Mouse (Mus musculus): ENCODE results near the gene Btnl1. TPM values are rescaled to one million over a fixed set of nuclear protein-coding genes. Genes with fewer than 3 reads are reported as not detected.

Gene Btnl1
- polyA plus RNA-seq, 1 experiment from 2014 or later = not detected

DNA sequence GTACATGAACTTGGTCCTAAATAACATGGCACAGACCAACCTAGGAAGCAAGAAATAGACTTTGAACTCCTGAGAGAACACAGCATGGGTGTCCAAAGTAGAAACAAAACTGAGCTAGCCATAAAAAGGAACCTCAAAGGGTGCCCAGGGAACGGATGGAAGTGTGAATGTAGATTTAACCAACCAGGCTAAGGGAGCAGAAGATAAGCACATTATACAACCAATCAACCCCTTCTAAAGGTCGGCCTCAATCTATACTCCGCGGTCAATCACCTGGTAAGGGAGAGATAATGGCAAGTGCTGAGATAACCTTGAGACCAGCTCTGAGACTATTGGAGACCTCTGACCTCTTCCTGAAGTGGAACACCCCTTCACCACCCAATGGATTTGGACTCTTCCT, 6.4 kb upstream of the Btnl1 start:
- H3K4me3 ChIP-seq (ENCODE audit: inconsistent target) = no peak overlapping the region
- WGBS (ENCODE audit: missing documents) = 77% methylated on average over 4 of the region's 4 CpGs
- no peak overlapping the region for H3K27ac ChIP-seq
- no peaks in the 10 kb centered on the region for H3K36me3 ChIP-seq (ENCODE audit: inconsistent target)
- H3K79me2 ChIP-seq (ENCODE audit: inconsistent target) = no peaks in the 10 kb centered on the region

DNA sequence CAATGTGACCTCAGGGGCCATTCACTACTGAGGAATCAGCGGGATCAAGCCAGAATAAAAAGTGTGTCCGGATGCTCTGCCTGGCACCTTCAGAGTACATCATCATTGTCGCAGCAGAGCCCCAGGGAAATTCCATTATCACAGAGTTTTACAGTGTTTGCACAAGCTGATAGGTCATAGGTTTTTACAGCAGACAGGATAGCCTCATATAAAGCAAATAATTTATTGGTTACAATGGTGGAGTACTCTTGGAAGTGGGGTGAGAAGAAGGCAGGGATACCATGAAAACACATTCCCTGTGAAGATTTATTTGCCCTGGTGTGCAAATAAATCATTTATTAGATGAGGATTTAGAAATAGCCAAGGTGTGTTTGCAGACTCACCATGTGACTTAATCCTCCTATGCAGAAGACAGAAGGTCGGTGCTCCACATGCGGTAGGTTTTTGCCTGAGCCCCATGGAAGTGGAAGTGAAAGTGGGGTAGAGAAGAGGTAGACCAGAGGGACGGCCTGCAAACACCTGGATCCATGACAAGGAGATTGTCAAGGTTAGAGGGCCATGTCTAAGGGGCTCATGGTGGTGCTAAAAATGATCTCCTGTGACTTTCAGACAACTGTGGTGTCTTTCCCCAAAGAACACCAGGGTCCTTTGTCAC, 3.8 kb upstream of the Btnl1 start:
- Histone ChIP-seq H3K36me3 (ENCODE audit: inconsistent target) (no peaks in the 10 kb centered on the region), H3K27ac (no peak overlapping the region), H3K79me2 (ENCODE audit: inconsistent target) (no peaks in the 10 kb centered on the region), H3K4me3 (ENCODE audit: inconsistent target) (no peak overlapping the region)
- 87% methylated on average over 6 of the region's 6 CpGs for WGBS (ENCODE audit: missing documents)

DNA sequence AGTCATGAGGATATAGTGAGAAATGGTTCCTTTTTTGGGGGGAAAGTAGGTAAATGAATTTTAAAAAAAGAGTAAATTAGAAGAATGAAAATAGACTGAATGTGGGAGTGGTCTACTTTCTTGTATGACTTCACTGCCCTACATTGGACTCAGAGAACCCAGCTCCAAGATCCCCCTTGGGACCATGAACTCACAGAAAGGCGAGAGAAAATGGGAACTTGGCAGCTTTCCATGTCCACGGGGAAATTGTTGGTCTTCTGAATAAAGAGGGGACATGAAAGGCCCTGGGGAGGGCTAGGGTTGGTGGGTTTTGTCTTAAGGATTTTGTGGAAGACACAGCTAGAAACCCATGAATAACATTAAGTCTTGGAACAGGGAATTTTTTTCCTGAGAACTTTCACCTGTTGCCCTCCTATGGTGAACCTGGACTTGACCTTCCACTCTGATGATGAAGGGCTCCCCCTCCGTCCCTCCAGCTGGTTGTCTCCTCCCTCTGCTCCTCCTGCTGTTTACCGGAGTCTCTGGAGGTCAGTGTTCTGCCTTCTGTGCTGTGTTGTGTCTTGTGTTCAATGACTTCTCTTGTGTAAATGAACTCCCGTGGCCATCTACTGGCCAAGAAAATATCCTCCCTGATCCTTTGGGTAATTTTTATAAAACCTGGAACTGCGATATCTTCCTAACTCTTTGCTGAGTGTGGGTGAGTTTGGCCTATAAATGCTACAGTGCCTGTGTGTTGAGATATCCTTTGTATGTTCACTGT, 698 bp downstream of the Btnl1 start:
- no peak overlapping the region for H3K27ac ChIP-seq
- H3K4me3 ChIP-seq (ENCODE audit: inconsistent target) = no peak overlapping the region
- no peaks in the 10 kb centered on the region for H3K79me2 ChIP-seq (ENCODE audit: inconsistent target)
- WGBS (ENCODE audit: missing documents) = 33% methylated on average over 6 of the region's 6 CpGs
- H3K36me3 ChIP-seq (ENCODE audit: inconsistent target) = no peaks in the 10 kb centered on the region

DNA sequence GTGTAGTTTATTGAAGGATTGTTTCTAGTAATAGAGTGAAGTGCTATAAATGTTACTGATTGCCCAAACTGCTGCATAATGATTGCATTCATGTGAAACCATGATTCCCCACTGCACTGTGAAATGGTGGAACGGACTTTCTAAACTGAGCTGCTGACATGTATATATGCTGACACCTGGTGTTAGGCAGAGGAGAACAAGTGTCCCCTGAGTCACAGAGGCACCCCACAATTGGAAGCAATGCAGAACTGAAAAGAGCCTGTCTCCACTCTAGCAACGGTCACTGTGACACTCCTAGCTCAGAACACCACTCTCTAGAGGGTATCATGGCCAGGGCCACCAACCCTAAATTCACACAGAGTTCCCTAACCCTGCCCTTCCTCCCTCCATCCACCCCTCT, 1.8 kb downstream of the Btnl1 start:
- H3K36me3 ChIP-seq (ENCODE audit: inconsistent target) = no peaks in the 10 kb centered on the region
- no peak overlapping the region for H3K27ac ChIP-seq
- no peaks in the 10 kb centered on the region for H3K79me2 ChIP-seq (ENCODE audit: inconsistent target)
- 75% methylated on average over 2 of the region's 2 CpGs for WGBS (ENCODE audit: missing documents)
- H3K4me3 ChIP-seq (ENCODE audit: inconsistent target) = no peak overlapping the region

DNA sequence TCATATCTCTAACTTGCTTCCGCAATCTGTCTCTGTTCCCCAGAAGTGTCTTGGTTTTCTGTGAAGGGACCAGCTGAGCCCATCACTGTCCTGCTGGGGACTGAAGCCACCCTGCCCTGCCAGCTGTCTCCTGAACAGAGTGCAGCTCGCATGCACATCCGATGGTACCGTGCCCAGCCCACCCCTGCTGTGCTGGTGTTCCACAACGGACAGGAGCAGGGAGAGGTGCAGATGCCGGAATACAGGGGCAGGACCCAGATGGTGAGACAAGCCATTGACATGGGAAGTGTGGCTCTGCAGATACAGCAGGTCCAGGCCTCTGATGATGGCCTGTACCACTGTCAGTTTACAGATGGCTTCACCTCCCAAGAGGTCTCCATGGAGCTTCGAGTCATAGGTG, 2.5 kb downstream of the Btnl1 start:
- Histone ChIP-seq H3K79me2 (ENCODE audit: inconsistent target) (no peaks in the 10 kb centered on the region), H3K27ac (no peak overlapping the region), H3K4me3 (ENCODE audit: inconsistent target) (no peak overlapping the region), H3K36me3 (ENCODE audit: inconsistent target) (no peaks in the 10 kb centered on the region)
- 95% methylated on average over 7 of the region's 7 CpGs for WGBS (ENCODE audit: missing documents)

DNA sequence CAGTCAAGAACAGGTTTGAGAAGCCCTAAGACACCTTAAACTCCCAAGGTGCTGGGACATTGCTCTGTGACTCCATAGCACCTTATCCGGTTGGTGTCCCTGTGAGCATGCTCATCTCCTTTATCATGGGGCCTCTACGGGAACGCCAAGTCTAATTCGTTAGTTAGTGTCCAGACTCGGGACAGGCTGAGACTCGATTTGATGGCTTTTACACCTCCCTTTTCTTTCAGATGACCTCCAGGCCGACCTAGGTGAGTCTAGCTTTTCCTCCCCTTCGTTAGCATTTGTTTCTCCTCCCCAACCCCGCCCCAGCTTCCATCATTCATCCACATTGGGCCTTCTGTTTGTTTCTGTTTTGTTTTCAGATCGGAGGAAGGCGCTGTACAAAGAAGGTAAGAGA, 4.9 kb downstream of the Btnl1 start:
- H3K27ac ChIP-seq = no peak overlapping the region
- 85% methylated on average over 11 of the region's 11 CpGs for WGBS (ENCODE audit: missing documents)
- H3K79me2 ChIP-seq (ENCODE audit: inconsistent target) = no peaks in the 10 kb centered on the region
- no peaks in the 10 kb centered on the region for H3K36me3 ChIP-seq (ENCODE audit: inconsistent target)
- no peak overlapping the region for H3K4me3 ChIP-seq (ENCODE audit: inconsistent target)

DNA sequence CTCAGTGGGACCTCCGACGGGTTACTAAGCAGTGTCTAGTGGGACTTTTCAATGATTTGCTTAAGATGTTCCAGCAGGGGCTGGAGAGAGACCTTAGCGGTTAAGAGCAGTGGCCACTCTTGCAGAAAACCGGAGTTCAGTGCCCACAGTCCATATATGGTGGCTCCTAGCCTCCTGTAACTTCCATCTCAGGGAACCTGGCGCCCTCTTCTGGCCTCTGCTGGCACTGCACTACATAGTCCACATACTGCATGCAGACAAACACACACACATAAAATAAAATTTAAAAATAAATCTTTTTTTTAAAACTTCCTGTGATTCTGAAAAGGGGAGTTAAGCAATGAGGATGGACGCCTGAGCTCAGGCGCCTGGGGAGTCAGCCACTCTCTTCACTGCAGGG, 6.3 kb downstream of the Btnl1 start:
- H3K27ac ChIP-seq = no peak overlapping the region
- H3K4me3 ChIP-seq (ENCODE audit: inconsistent target) = no peak overlapping the region
- H3K79me2 ChIP-seq (ENCODE audit: inconsistent target) = no peaks in the 10 kb centered on the region
- 83% methylated on average over 7 of the region's 7 CpGs for WGBS (ENCODE audit: missing documents)
- no peaks in the 10 kb centered on the region for H3K36me3 ChIP-seq (ENCODE audit: inconsistent target)

DNA sequence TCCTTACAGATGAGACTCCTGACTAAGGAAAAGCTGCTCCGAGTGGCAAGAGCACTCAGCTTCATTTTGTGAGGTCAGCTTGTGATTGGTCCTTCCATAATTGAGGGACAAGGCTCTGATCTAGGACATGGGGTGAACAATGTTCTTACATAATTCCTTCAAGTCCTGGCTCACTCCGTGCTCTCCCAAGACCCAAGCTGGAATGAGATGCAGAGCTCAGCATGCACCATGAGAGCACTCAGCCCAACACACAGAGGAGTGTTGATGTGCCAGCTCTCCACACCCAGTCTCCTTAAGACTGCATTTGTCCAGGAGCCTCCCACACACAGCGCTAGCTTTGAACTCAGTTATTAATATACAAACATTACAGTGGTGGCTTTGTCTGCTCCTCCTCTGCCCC, 7.8 kb downstream of the Btnl1 start:
- 88% methylated on average over 3 of the region's 3 CpGs for WGBS (ENCODE audit: missing documents)
- H3K36me3 ChIP-seq (ENCODE audit: inconsistent target) = no peaks in the 10 kb centered on the region
- no peak overlapping the region for H3K27ac ChIP-seq
- H3K79me2 ChIP-seq (ENCODE audit: inconsistent target) = no peaks in the 10 kb centered on the region
- no peak overlapping the region for H3K4me3 ChIP-seq (ENCODE audit: inconsistent target)

DNA sequence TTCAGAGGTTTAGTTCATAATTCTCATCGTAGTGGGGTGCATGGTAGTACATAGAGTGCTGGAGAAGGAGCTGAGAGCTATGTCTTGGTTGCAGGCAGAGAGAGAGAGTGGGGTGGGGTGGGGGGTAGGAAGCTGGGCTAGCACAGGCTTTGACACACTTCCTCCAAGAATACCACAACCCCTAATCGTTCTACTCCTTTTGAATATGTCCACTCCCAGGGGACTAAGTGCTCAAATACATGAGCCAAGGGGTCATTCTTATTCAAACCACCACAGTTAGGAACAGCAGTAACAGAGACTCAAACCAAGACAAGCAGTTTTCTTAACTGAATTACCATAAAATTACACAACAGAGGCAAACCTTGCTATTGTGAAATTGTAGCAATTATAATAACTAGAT, 9.7 kb downstream of the Btnl1 start:
- Histone ChIP-seq H3K79me2 (ENCODE audit: inconsistent target) (no peaks in the 10 kb centered on the region), H3K27ac (no peak overlapping the region), H3K36me3 (ENCODE audit: inconsistent target) (no peaks in the 10 kb centered on the region), H3K4me3 (ENCODE audit: inconsistent target) (no peak overlapping the region)
- WGBS (ENCODE audit: missing documents) = 5% methylated on average over 2 of the region's 2 CpGs

DNA sequence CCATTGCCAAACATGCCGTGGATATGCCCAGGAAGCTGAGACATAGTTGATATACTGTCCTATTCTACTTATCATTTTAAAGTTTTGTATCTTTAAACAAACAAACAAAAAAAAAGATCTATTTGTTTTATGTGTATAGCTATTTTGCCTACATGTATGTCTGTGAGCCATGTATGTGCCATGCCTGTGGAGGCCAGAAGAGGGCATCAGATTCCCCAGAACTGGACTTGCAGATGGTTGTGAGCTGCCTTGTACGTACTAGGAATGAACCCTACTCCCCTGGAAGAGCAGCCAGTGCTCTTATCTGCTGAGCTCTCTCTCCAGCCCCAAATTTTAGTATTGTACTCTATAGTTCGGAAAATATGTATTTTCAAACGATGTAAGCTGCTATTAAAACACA, 11.6 kb downstream of the Btnl1 start:
- H3K27ac ChIP-seq = no peak overlapping the region
- no peak overlapping the region for H3K4me3 ChIP-seq (ENCODE audit: inconsistent target)
- WGBS (ENCODE audit: missing documents) = 47% methylated on average over 4 of the region's 4 CpGs
- H3K36me3 ChIP-seq (ENCODE audit: inconsistent target) = no peaks in the 10 kb centered on the region
- H3K79me2 ChIP-seq (ENCODE audit: inconsistent target) = no peaks in the 10 kb centered on the region

DNA sequence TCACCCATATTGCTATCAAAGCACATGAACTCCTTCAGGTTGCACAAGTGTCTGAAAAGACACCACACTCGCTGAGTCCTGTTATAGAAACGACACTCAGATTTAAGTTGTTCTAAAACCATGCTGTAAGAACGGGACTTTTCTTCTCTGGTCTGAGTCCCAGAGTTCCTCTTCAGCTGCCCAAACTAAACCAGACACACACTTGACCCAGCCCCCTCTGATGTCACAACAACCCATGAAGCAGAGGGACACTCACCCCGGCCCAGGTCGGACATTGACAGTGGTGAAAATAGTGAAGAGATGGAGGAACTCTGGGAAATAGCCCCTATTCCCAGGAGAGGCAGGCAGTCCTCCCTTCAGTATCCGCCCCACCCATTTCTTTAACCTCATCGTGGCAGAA, 14.6 kb downstream of the Btnl1 start:
- no peak overlapping the region for H3K27ac ChIP-seq
- H3K36me3 ChIP-seq (ENCODE audit: inconsistent target) = no peaks in the 10 kb centered on the region
- no peak overlapping the region for H3K4me3 ChIP-seq (ENCODE audit: inconsistent target)
- no peaks in the 10 kb centered on the region for H3K79me2 ChIP-seq (ENCODE audit: inconsistent target)
- 35% methylated on average over 7 of the region's 7 CpGs for WGBS (ENCODE audit: missing documents)

DNA sequence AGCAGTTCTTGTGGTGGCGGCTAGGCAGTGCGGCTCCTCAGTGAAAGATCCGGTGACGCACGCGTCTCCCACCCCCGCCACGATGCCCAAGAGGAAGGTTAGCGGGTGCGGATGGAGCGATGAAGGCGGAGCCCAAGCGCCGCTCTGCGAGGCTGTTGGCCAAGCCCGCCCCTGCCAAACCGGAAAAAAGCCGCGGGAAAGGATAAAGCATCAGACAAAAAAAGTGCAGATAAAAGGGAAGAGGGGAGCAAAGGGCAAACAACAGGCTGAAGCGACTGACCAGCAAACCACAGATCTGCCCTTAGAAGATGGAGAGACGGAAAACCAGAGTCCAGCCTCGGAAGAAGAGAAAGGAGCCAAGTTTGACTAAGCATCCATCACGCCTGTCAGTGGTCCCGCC, 15.4 kb downstream of the Btnl1 start:
- H3K4me3 ChIP-seq (ENCODE audit: inconsistent target) = no peak overlapping the region; the same call in 1 of the 2 replicates
- H3K79me2 ChIP-seq (ENCODE audit: inconsistent target) = no peaks in the 10 kb centered on the region
- no peak overlapping the region for H3K27ac ChIP-seq
- H3K36me3 ChIP-seq (ENCODE audit: inconsistent target) = no peaks in the 10 kb centered on the region
- 2% methylated on average over 24 of the region's 24 CpGs for WGBS (ENCODE audit: missing documents)

DNA sequence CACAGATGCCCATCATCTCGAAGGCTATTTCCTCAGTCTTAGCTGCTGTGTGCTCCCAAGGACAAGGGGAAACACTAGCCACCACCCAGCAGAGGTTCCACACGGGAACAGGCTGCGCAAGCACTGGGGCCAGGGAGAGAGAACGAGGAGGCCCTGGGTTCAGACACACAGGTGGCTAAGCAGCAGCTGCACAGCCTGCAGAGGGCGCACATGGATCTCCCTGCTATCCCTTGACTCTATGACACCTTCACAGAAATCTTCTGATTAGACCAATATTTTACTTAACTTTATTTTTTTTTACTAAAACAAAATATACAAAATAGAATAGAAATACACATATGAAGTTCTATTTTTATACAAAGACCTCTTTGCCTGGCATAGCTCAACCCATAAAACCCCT, 20.4 kb downstream of the Btnl1 start:
- whole genome bisulfite sequencing (ENCODE audit: missing documents) = 74% methylated on average over 5 of the region's 5 CpGs
- Histone ChIP-seq H3K4me3 (ENCODE audit: inconsistent target) (no peak overlapping the region), H3K27ac (no peak overlapping the region), H3K36me3 (ENCODE audit: inconsistent target) (no peaks in the 10 kb centered on the region), H3K79me2 (ENCODE audit: inconsistent target) (no peaks in the 10 kb centered on the region)

DNA sequence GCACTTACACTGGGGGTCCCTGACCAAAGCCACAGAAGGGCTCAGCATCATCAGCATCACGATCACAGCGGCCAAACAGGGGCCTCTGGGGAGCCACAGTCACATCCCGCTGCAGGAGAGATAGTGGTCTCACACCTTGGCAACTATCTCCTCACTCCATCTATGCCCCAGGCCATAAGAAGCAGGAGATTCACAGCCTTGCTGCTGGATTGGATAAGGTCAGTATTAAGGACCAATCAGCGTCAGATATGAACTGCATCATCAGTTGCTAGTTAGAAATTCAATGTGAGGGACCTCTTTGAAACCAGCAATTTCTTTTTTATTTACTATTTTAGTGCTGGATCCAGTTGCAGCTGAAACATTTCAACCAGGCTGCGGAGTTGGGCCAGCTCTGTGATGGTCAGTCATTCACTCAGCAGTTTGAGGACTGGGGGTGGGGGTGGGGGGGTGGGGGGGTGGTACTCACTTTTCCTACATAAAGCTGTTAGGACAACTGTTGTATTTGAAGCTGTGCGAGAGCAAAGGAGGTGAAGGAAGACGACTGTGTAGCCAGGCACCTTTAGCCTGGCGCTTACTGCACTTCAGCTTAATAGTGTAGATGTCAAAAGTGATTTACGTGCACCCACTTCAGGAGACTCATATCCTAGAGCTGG, 21.3 kb downstream of the Btnl1 start:
- Histone ChIP-seq H3K27ac (no peak overlapping the region), H3K4me3 (ENCODE audit: inconsistent target) (no peak overlapping the region; the same call in 1 of the 2 replicates), H3K36me3 (ENCODE audit: inconsistent target) (no peaks in the 10 kb centered on the region), H3K79me2 (ENCODE audit: inconsistent target) (no peaks in the 10 kb centered on the region)
- 6% methylated on average over 9 of the region's 9 CpGs for WGBS (ENCODE audit: missing documents)

DNA sequence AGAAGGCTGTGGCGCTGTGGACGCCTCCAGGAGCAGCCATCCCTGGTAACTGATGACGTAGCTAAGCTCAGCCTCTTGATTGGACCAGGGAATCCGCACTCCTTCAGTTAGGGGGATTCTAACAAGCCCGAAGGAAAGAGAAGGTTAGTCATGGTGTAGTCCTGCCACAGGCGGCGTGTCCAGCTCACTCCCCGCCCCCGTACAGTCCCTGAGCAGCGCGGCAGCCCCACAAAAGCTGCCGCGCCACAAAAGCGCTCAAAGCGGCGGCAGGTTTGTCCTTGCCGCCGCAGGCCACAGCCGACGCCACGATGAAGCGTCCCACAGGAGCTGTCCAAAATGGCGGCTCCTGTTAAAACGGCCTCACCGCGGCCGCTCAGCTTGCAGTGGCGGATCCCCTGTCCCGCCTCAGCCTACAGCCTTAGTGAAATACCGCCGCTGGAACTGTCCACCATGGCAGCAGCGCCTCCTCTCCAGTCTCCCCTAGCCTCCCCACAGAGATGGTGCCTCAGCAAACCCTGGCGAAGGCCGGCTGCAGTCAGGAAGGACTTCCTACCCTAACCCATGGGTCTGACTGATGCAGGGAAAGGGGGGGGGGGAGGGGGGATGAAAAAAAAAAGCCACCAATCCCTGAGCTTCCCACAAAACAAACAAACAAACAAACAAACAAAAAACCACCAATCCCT, 21.9 kb downstream of the Btnl1 start, which contains the start of gene BC051142:
BC051142 (plus strand) TSS at position 110 of the 683 bp plus-strand sequence.
- H3K36me3 ChIP-seq (ENCODE audit: inconsistent target) = no peaks in the 10 kb centered on the region
- H3K27ac ChIP-seq = no peak within 1 kb of the TSS
- WGBS (ENCODE audit: missing documents) = 3% methylated on average over 32 of the region's 34 CpGs
- H3K79me2 ChIP-seq (ENCODE audit: inconsistent target) = no peaks in the 10 kb centered on the region
- peak within 1 kb of the TSS; percentile 10; the same call in 1 of the 2 replicates for H3K4me3 ChIP-seq (ENCODE audit: inconsistent target)
